Mouse (Mus musculus): ENCODE measurements around the gene Csnk1g1. TPM values are rescaled to one million over a fixed set of nuclear protein-coding genes. Genes with fewer than 3 reads are reported as not detected.
A peak's percentile ranks its signal among the peaks of the same experiment; 100 is the strongest.

Csnk1g1 gene
- polyA plus RNA-seq, 1 experiment from 2014 or later, result 11.7 TPM

GRCm38 (mm10) chr9:66053620-66054019 lies 144.9 kb downstream of the Csnk1g1 start:
- Histone ChIP-seq H3K4me3 (ENCODE audit: low read length) (no peak overlapping the region), H3K27ac (ENCODE audit: low read length) (no peak overlapping the region), H3K9ac (ENCODE audit: low read length) (no peak overlapping the region), H3K27me3 (ENCODE audit: control insufficient read depth, insufficient read depth, low read length) (no peaks in the 10 kb centered on the region), H3K36me3 (ENCODE audit: control insufficient read depth, insufficient read depth) (no peaks in the 10 kb centered on the region; the same call in 1 of the 2 replicates), H3K4me2 (ENCODE audit: low read depth, low read length) (no peak overlapping the region), H3K9me3 (replicated peaks; ENCODE audit: control insufficient read depth, low read length) (no peaks in the 10 kb centered on the region; the same call in 1 of the 2 replicates), H3K4me1 (ENCODE audit: control insufficient read depth, insufficient read depth, low read length) (no peaks in the 10 kb centered on the region)
- ATAC-seq (replicated peaks; ENCODE audit: extremely low read depth, insufficient read depth, low FRiP score), result no peak
- WGBS, result 30% methylated on average over 1 of the region's 1 CpGs

GRCm38 (mm10) chr9:66059583-66060307 lies 151.0 kb downstream of the Csnk1g1 start, which contains the start of gene Ppib:
Gene Ppib, plus strand, starts transcription at chr9:66060222.
- Histone ChIP-seq H3K36me3 (ENCODE audit: control insufficient read depth, insufficient read depth) (peaks cover 25% of the 10 kb centered on the region), H3K27ac (ENCODE audit: low read length) (peak within 1 kb of the TSS; percentile 80), H3K4me1 (ENCODE audit: control insufficient read depth, insufficient read depth, low read length) (peaks cover 21% of the 10 kb centered on the region), H3K27me3 (ENCODE audit: control insufficient read depth, insufficient read depth, low read length) (no peaks in the 10 kb centered on the region), H3K9ac (ENCODE audit: low read length) (peak within 1 kb of the TSS; percentile 93), H3K9me3 (replicated peaks; ENCODE audit: control insufficient read depth, low read length) (no peaks in the 10 kb centered on the region), H3K4me2 (ENCODE audit: low read depth, low read length) (peak within 1 kb of the TSS; percentile 84), H3K4me3 (ENCODE audit: low read length) (peak within 1 kb of the TSS; percentile 95)
- 1% methylated on average over 51 of the region's 51 CpGs for WGBS
- ATAC-seq (replicated peaks; ENCODE audit: extremely low read depth, insufficient read depth, low FRiP score), result peak; percentile 99

GRCm38 (mm10) chr9:66060308-66060647 lies 151.6 kb downstream of the Csnk1g1 start:
- ATAC-seq (replicated peaks; ENCODE audit: extremely low read depth, insufficient read depth, low FRiP score), result peak; percentile 54
- Histone ChIP-seq H3K36me3 (ENCODE audit: control insufficient read depth, insufficient read depth) (peaks cover 28% of the 10 kb centered on the region), H3K9ac (ENCODE audit: low read length) (peak overlapping the region; percentile 93), H3K4me3 (ENCODE audit: low read length) (peak overlapping the region; percentile 95), H3K27ac (ENCODE audit: low read length) (peak overlapping the region; percentile 80), H3K9me3 (replicated peaks; ENCODE audit: control insufficient read depth, low read length) (no peaks in the 10 kb centered on the region), H3K27me3 (ENCODE audit: control insufficient read depth, insufficient read depth, low read length) (no peaks in the 10 kb centered on the region), H3K4me2 (ENCODE audit: low read depth, low read length) (peak overlapping the region; percentile 84), H3K4me1 (ENCODE audit: control insufficient read depth, insufficient read depth, low read length) (peaks cover 21% of the 10 kb centered on the region)
- 0% methylated on average over 20 of the region's 20 CpGs for WGBS

DNA sequence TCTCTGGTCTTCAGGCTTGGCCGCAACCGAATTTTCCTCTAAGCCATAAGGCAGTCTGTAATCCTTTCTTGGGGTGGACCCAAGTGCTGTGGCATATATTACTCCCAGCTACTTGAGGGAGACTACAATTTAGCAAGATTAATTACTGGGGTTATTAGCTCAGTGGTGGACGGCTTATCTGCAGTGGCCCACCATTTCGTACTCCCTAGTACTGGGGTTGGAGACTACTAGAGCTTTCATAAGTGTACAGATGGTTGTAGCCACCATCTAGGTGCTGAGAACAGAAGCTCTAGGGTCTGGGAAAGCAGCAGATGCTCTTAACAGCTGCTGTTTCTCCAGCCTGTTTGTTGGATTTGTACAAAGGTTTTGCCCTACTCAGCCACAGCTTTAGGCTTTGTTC lies 152.3 kb downstream of the Csnk1g1 start:
- Histone ChIP-seq H3K9me3 (replicated peaks; ENCODE audit: control insufficient read depth, low read length) (no peaks in the 10 kb centered on the region), H3K4me2 (ENCODE audit: low read depth, low read length) (peak overlapping the region; percentile 84), H3K4me3 (ENCODE audit: low read length) (peak overlapping the region; percentile 95), H3K27me3 (ENCODE audit: control insufficient read depth, insufficient read depth, low read length) (no peaks in the 10 kb centered on the region), H3K36me3 (ENCODE audit: control insufficient read depth, insufficient read depth) (peaks cover 35% of the 10 kb centered on the region), H3K4me1 (ENCODE audit: control insufficient read depth, insufficient read depth, low read length) (peaks cover 21% of the 10 kb centered on the region), H3K27ac (ENCODE audit: low read length) (no peak overlapping the region; the same call in 1 of the 2 replicates), H3K9ac (ENCODE audit: low read length) (peak overlapping the region; percentile 93)
- no peak for ATAC-seq (replicated peaks; ENCODE audit: extremely low read depth, insufficient read depth, low FRiP score)
- WGBS, result 29% methylated on average over 4 of the region's 4 CpGs

- Histone ChIP-seq H3K27ac (ENCODE audit: low read length) (no peak overlapping the region), H3K4me3 (ENCODE audit: low read length) (peak overlapping the region; percentile 95), H3K36me3 (ENCODE audit: control insufficient read depth, insufficient read depth) (peaks cover 41% of the 10 kb centered on the region), H3K9me3 (replicated peaks; ENCODE audit: control insufficient read depth, low read length) (no peaks in the 10 kb centered on the region), H3K27me3 (ENCODE audit: control insufficient read depth, insufficient read depth, low read length) (no peaks in the 10 kb centered on the region), H3K4me1 (ENCODE audit: control insufficient read depth, insufficient read depth, low read length) (peaks cover 21% of the 10 kb centered on the region), H3K4me2 (ENCODE audit: low read depth, low read length) (peak overlapping the region; percentile 84), H3K9ac (ENCODE audit: low read length) (peak overlapping the region; percentile 93)
- WGBS, result 76% methylated on average over 3 of the region's 3 CpGs
- ATAC-seq (replicated peaks; ENCODE audit: extremely low read depth, insufficient read depth, low FRiP score), result no peak
These were observed 152.9 kb downstream of the Csnk1g1 start for GRCm38 (mm10) chr9:66061656-66062055.

DNA sequence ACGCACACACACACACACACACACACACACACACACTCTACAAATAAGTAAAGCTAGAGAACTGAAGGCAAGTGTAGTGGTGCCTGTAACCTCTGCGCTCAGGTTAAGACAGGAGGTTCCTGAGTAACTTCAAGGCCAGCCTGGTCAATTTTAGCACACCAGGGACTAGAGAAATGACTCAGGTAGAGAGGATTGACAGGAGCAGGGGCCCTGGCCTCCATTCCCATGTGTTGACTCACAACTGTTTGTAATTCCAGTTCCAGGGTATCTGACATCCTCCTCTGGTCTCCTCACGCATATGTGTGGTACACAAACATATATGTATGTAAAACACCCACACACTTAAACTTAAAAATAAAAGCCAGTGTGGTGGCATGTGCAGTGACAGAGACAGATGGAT lies 154.7 kb downstream of the Csnk1g1 start:
- Histone ChIP-seq H3K27ac (ENCODE audit: low read length) (no peak overlapping the region), H3K9ac (ENCODE audit: low read length) (no peak overlapping the region), H3K36me3 (ENCODE audit: control insufficient read depth, insufficient read depth) (peaks cover 45% of the 10 kb centered on the region), H3K4me3 (ENCODE audit: low read length) (no peak overlapping the region), H3K27me3 (ENCODE audit: control insufficient read depth, insufficient read depth, low read length) (peaks cover under 1% of the 10 kb centered on the region; the same call in 1 of the 2 replicates), H3K9me3 (replicated peaks; ENCODE audit: control insufficient read depth, low read length) (no peaks in the 10 kb centered on the region), H3K4me1 (ENCODE audit: control insufficient read depth, insufficient read depth, low read length) (peaks cover 21% of the 10 kb centered on the region), H3K4me2 (ENCODE audit: low read depth, low read length) (no peak overlapping the region)
- ATAC-seq (replicated peaks; ENCODE audit: extremely low read depth, insufficient read depth, low FRiP score), result no peak
- WGBS, result 87% methylated on average over 3 of the region's 3 CpGs

DNA sequence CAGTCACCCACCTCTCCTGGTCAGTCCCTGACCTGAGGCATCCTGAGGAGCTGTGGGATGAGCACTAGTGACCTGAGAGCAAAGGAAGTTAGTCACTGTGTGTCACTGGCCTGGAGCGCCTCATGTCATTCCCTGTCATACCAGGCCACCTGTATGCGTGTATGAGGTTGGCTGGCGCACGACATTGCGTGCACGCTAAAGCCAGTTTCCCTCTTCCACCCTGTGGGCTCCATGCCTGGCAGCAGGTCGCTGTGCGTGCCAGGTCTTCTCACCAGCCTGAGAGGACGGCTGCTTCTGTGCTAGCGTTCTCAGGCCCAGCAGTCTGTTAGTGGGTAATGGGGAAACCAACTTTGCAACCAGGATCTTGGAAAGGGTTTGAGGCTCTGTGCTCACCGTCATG lies 155.6 kb downstream of the Csnk1g1 start:
- 96% methylated on average over 11 of the region's 11 CpGs for WGBS
- Histone ChIP-seq H3K9me3 (replicated peaks; ENCODE audit: control insufficient read depth, low read length) (no peaks in the 10 kb centered on the region), H3K4me2 (ENCODE audit: low read depth, low read length) (no peak overlapping the region), H3K36me3 (ENCODE audit: control insufficient read depth, insufficient read depth) (peaks cover 45% of the 10 kb centered on the region), H3K27ac (ENCODE audit: low read length) (no peak overlapping the region), H3K4me3 (ENCODE audit: low read length) (no peak overlapping the region), H3K4me1 (ENCODE audit: control insufficient read depth, insufficient read depth, low read length) (peaks cover 27% of the 10 kb centered on the region), H3K27me3 (ENCODE audit: control insufficient read depth, insufficient read depth, low read length) (peaks cover 4% of the 10 kb centered on the region; the same call in 1 of the 2 replicates), H3K9ac (ENCODE audit: low read length) (no peak overlapping the region)
- no peak for ATAC-seq (replicated peaks; ENCODE audit: extremely low read depth, insufficient read depth, low FRiP score)

DNA sequence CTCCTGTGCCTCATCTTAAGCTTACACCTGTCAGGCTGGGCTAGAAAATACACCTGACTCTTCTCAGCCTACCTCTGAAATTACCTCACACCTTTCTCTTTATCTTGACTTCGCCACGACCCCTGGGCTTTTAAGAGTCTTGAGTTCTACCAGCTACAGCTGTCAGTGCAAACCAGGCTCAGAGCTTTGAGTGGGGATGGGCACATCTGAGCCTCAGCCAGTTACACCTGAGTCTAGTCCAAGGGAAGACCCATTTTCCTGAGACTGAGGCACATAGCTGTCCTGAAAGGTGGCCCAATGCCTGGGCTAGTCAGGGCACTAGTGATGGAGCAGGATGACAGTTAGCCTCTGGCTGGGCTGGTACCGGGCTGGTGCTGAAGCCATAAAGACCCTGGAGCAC lies 158.1 kb downstream of the Csnk1g1 start:
- H3K4me3 ChIP-seq (ENCODE audit: low read length), result no peak overlapping the region
- WGBS, result 79% methylated on average over 3 of the region's 3 CpGs

GRCm38 (mm10) chr9:66067542-66067941 lies 158.8 kb downstream of the Csnk1g1 start:
- 30% methylated on average over 5 of the region's 5 CpGs for WGBS
- no peak overlapping the region for H3K4me3 ChIP-seq (ENCODE audit: low read length)
- ATAC-seq (replicated peaks; ENCODE audit: extremely low read depth, insufficient read depth, low FRiP score), result no peak

More for the DNA sequence above, 158.1 kb downstream of the Csnk1g1 start:
- Histone ChIP-seq H3K9me3 (replicated peaks; ENCODE audit: control insufficient read depth, low read length) (no peaks in the 10 kb centered on the region), H3K4me1 (ENCODE audit: control insufficient read depth, insufficient read depth, low read length) (peaks cover 16% of the 10 kb centered on the region), H3K36me3 (ENCODE audit: control insufficient read depth, insufficient read depth) (peaks cover 43% of the 10 kb centered on the region), H3K9ac (ENCODE audit: low read length) (no peak overlapping the region), H3K27ac (ENCODE audit: low read length) (no peak overlapping the region), H3K4me2 (ENCODE audit: low read depth, low read length) (no peak overlapping the region), H3K27me3 (ENCODE audit: control insufficient read depth, insufficient read depth, low read length) (peaks cover 14% of the 10 kb centered on the region)
- no peak for ATAC-seq (replicated peaks; ENCODE audit: extremely low read depth, insufficient read depth, low FRiP score)

More at GRCm38 (mm10) chr9:66067542-66067941, 158.8 kb downstream of the Csnk1g1 start:
- Histone ChIP-seq H3K27me3 (ENCODE audit: control insufficient read depth, insufficient read depth, low read length) (peaks cover 14% of the 10 kb centered on the region), H3K27ac (ENCODE audit: low read length) (no peak overlapping the region), H3K9ac (ENCODE audit: low read length) (no peak overlapping the region), H3K9me3 (replicated peaks; ENCODE audit: control insufficient read depth, low read length) (no peaks in the 10 kb centered on the region), H3K36me3 (ENCODE audit: control insufficient read depth, insufficient read depth) (peaks cover 38% of the 10 kb centered on the region), H3K4me1 (ENCODE audit: control insufficient read depth, insufficient read depth, low read length) (peaks cover 11% of the 10 kb centered on the region), H3K4me2 (ENCODE audit: low read depth, low read length) (no peak overlapping the region)
